Mouse (Mus musculus) stomach, embryonic 15.5 days (tissue): ENCODE data around the gene Katnbl1. TPM values are rescaled to one million over a fixed set of nuclear protein-coding genes. Genes with fewer than 3 reads are reported as not detected.

Experiments used
- ATAC-seq: fragments of 200-750 bp; cut with Nextera tagmentation; 2 replicates; pipeline ENCODE4 v1.8.0; 2017; ENCODE audit warnings: low read depth, moderate number of reproducible peaks, moderate TSS enrichment; ENCODE audit not compliant: insufficient read depth, low FRiP score
- H3K27ac ChIP-seq: fragments of 300-500 bp; sonication (generic); 2 replicates; pipeline ENCODE4 v1.5.1; 2015; ENCODE audit warnings: mild to moderate bottlenecking, inconsistent platforms
- H3K27me3 ChIP-seq: fragments of 300-500 bp; sonication (generic); replicated peaks from 2 replicates; pipeline ENCODE4 v1.6.1; 2015; ENCODE audit warnings: inconsistent platforms
- H3K36me3 ChIP-seq: fragments of 300-500 bp; sonication (generic); 2 replicates; pipeline ENCODE4 v1.6.1; 2015; ENCODE audit warnings: inconsistent platforms
- H3K4me1 ChIP-seq: fragments of 300-500 bp; sonication (generic); 2 replicates; pipeline ENCODE4 v1.6.1; 2015; ENCODE audit warnings: inconsistent platforms
- H3K4me2 ChIP-seq: fragments of 300-500 bp; sonication (generic); 2 replicates; pipeline ENCODE4 v1.6.1; 2015; ENCODE audit warnings: mild to moderate bottlenecking, inconsistent platforms
- H3K4me3 ChIP-seq: fragments of 300-500 bp; sonication (generic); replicated peaks from 2 replicates; pipeline ENCODE4 v1.5.1; 2015; ENCODE audit warnings: inconsistent platforms
- H3K9ac ChIP-seq: fragments of 300-500 bp; sonication (generic); 2 replicates; pipeline ENCODE4 v1.6.1; 2015; ENCODE audit warnings: inconsistent platforms
- H3K9me3 ChIP-seq: fragments of 300-500 bp; sonication (generic); 2 replicates; pipeline ENCODE4 v1.6.1; 2016; ENCODE audit warnings: inconsistent platforms
- WGBS: fragments of 180-500 bp; shearing (Covaris S2); methylation state at CpG from one replicate; pipeline ENCODE4 v1.1.7; 2015; 5-methylcytosine and 5-hydroxymethylcytosine counted together
- polyA plus RNA-seq: library from polyadenylated mRNA; unstranded; fragments of >200 nt; fragmentation: Nextera tagmentation; extraction: Ambion mirVana; gene quantifications from 2 replicates; pipeline ENCODE4 v1.2.1, GENCODE M21; 2015

The Katnbl1 gene
- 39.2 and 41.0 TPM in 2 replicates for polyA plus RNA-seq

- Histone ChIP-seq H3K4me2 (peak within 1 kb of the TSS; percentile 65), H3K4me1 (peaks cover 2% of the 10 kb centered on the region; the same call in 1 of the 2 replicates), H3K36me3 (no peaks in the 10 kb centered on the region), H3K9ac (peak within 1 kb of the TSS; percentile 80), H3K4me3 (peak within 1 kb of the TSS; percentile 93), H3K9me3 (no peaks in the 10 kb centered on the region), H3K27ac (peak within 1 kb of the TSS; percentile 90), H3K27me3 (no peaks in the 10 kb centered on the region)
- WGBS, result under 1% methylated on average over 72 of the region's 72 CpGs
- ATAC-seq, result peak; percentile 99
Measured at GRCm38 (mm10) chr2:112378973-112379898, at the start of gene Katnbl1. Katnbl1 (plus strand) TSS chr2:112379211.

GRCm38 (mm10) chr2:112332051-112332898 is 46.7 kb upstream of the Katnbl1 start:
- 63% methylated on average over 4 of the region's 4 CpGs for WGBS
- no peak overlapping the region for H3K4me3 ChIP-seq
- no peaks in the 10 kb centered on the region for H3K4me1 ChIP-seq
- no peak overlapping the region for H3K27ac ChIP-seq
- no peaks in the 10 kb centered on the region for H3K27me3 ChIP-seq
- 0 out of 2 replicates have a peak, but pooled peaks cover 5% of the 10 kb centered on the region for H3K36me3 ChIP-seq
- H3K9me3 ChIP-seq, result no peaks in the 10 kb centered on the region
- no peak for ATAC-seq
- H3K4me2 ChIP-seq, result no peak overlapping the region
- no peak overlapping the region for H3K9ac ChIP-seq

GRCm38 (mm10) chr2:112337211-112337610 is 41.8 kb upstream of the Katnbl1 start:
- no peaks in the 10 kb centered on the region for H3K27me3 ChIP-seq
- no peak overlapping the region for H3K4me2 ChIP-seq
- peaks cover 14% of the 10 kb centered on the region; the same call in 1 of the 2 replicates for H3K36me3 ChIP-seq
- no peaks in the 10 kb centered on the region for H3K9me3 ChIP-seq
- no peak for ATAC-seq
- no peak overlapping the region for H3K4me3 ChIP-seq
- no peaks in the 10 kb centered on the region for H3K4me1 ChIP-seq
- WGBS, result 92% methylated on average over 6 of the region's 6 CpGs
- no peak overlapping the region for H3K27ac ChIP-seq
- H3K9ac ChIP-seq, result no peak overlapping the region

GRCm38 (mm10) chr2:112339736-112340135 is 39.3 kb upstream of the Katnbl1 start:
- 86% methylated on average over 2 of the region's 2 CpGs for WGBS
- Histone ChIP-seq H3K36me3 (peaks cover 9% of the 10 kb centered on the region; the same call in 1 of the 2 replicates), H3K9me3 (no peaks in the 10 kb centered on the region), H3K27me3 (no peaks in the 10 kb centered on the region), H3K4me2 (no peak overlapping the region), H3K9ac (no peak overlapping the region), H3K4me1 (no peaks in the 10 kb centered on the region), H3K27ac (no peak overlapping the region), H3K4me3 (no peak overlapping the region)
- no peak for ATAC-seq

GRCm38 (mm10) chr2:112341117-112341516 is 37.9 kb upstream of the Katnbl1 start:
- ATAC-seq, result no peak
- H3K27me3 ChIP-seq, result no peaks in the 10 kb centered on the region
- no peak overlapping the region for H3K4me3 ChIP-seq
- no peak overlapping the region for H3K4me2 ChIP-seq
- no peak overlapping the region for H3K9ac ChIP-seq
- H3K4me1 ChIP-seq, result no peaks in the 10 kb centered on the region
- peaks cover 8% of the 10 kb centered on the region; the same call in 1 of the 2 replicates for H3K36me3 ChIP-seq
- H3K9me3 ChIP-seq, result no peaks in the 10 kb centered on the region
- H3K27ac ChIP-seq, result no peak overlapping the region
- WGBS, result 69% methylated on average over 3 of the region's 3 CpGs

- H3K27me3 ChIP-seq, result no peaks in the 10 kb centered on the region
- ATAC-seq, result no peak
- H3K36me3 ChIP-seq, result peaks cover 12% of the 10 kb centered on the region; the same call in 1 of the 2 replicates
- H3K4me3 ChIP-seq, result no peak overlapping the region
- H3K4me1 ChIP-seq, result no peaks in the 10 kb centered on the region
- H3K4me2 ChIP-seq, result no peak overlapping the region
- no peaks in the 10 kb centered on the region for H3K9me3 ChIP-seq
- H3K9ac ChIP-seq, result no peak overlapping the region
- WGBS, result 85% methylated on average over 3 of the region's 3 CpGs
- no peak overlapping the region for H3K27ac ChIP-seq
Measured at GRCm38 (mm10) chr2:112348246-112348645, 30.8 kb upstream of the Katnbl1 start.

- H3K9me3 ChIP-seq, result no peaks in the 10 kb centered on the region
- H3K9ac ChIP-seq, result no peak overlapping the region
- H3K27me3 ChIP-seq, result no peaks in the 10 kb centered on the region
- H3K27ac ChIP-seq, result no peak overlapping the region
- no peak for ATAC-seq
- no peak overlapping the region for H3K4me2 ChIP-seq
- H3K4me1 ChIP-seq, result no peaks in the 10 kb centered on the region
- no peak overlapping the region for H3K4me3 ChIP-seq
- WGBS, result 89% methylated on average over 7 of the region's 7 CpGs
- peaks cover 25% of the 10 kb centered on the region for H3K36me3 ChIP-seq
Measured at GRCm38 (mm10) chr2:112353685-112354455, 25.1 kb upstream of the Katnbl1 start.

GRCm38 (mm10) chr2:112359611-112360010 is 19.4 kb upstream of the Katnbl1 start:
- no peak overlapping the region for H3K27ac ChIP-seq
- no peak overlapping the region for H3K4me3 ChIP-seq
- H3K4me2 ChIP-seq, result no peak overlapping the region
- peaks cover 33% of the 10 kb centered on the region for H3K36me3 ChIP-seq
- WGBS, result 53% methylated on average over 2 of the region's 2 CpGs
- no peaks in the 10 kb centered on the region for H3K9me3 ChIP-seq
- ATAC-seq, result no peak
- no peaks in the 10 kb centered on the region for H3K27me3 ChIP-seq
- no peaks in the 10 kb centered on the region for H3K4me1 ChIP-seq
- H3K9ac ChIP-seq, result no peak overlapping the region

- Histone ChIP-seq H3K4me3 (no peak overlapping the region), H3K4me2 (no peak overlapping the region), H3K4me1 (no peaks in the 10 kb centered on the region), H3K36me3 (peaks cover 33% of the 10 kb centered on the region), H3K27me3 (no peaks in the 10 kb centered on the region), H3K9ac (no peak overlapping the region), H3K27ac (no peak overlapping the region), H3K9me3 (no peaks in the 10 kb centered on the region)
- ATAC-seq, result no peak
- WGBS, result 83% methylated on average over 12 of the region's 12 CpGs
Measured at GRCm38 (mm10) chr2:112360012-112360780, 18.8 kb upstream of the Katnbl1 start.

- H3K27me3 ChIP-seq, result no peaks in the 10 kb centered on the region
- H3K9me3 ChIP-seq, result no peaks in the 10 kb centered on the region
- 70% methylated on average over 2 of the region's 2 CpGs for WGBS
- H3K4me1 ChIP-seq, result no peaks in the 10 kb centered on the region
- H3K4me3 ChIP-seq, result no peak overlapping the region
- H3K4me2 ChIP-seq, result no peak overlapping the region
- ATAC-seq, result no peak
- H3K9ac ChIP-seq, result no peak overlapping the region
- no peak overlapping the region for H3K27ac ChIP-seq
- H3K36me3 ChIP-seq, result peaks cover 33% of the 10 kb centered on the region
Measured at GRCm38 (mm10) chr2:112360781-112361169, 18.2 kb upstream of the Katnbl1 start.

GRCm38 (mm10) chr2:112367222-112367621 is 11.8 kb upstream of the Katnbl1 start:
- ATAC-seq, result peak; percentile 19; the same call in 1 of the 2 replicates
- peaks cover 9% of the 10 kb centered on the region for H3K36me3 ChIP-seq
- H3K27me3 ChIP-seq, result no peaks in the 10 kb centered on the region
- H3K4me3 ChIP-seq, result peak overlapping the region; percentile 99
- WGBS, result 16% methylated on average over 15 of the region's 15 CpGs
- H3K9ac ChIP-seq, result peak overlapping the region; percentile 85
- no peaks in the 10 kb centered on the region; the same call in 1 of the 2 replicates for H3K4me1 ChIP-seq
- no peaks in the 10 kb centered on the region for H3K9me3 ChIP-seq
- peak overlapping the region; percentile 71 for H3K4me2 ChIP-seq
- H3K27ac ChIP-seq, result no peak overlapping the region
